Mouse (Mus musculus) intestine, postnatal 0 days (tissue): ENCODE results near the gene Pno1. TPM values are rescaled to one million over a fixed set of nuclear protein-coding genes. Genes with fewer than 3 reads are reported as not detected.

Experiments
- ATAC-seq: fragments of 200-750 bp; cut with Nextera tagmentation; 2 replicates; pipeline ENCODE4 v1.8.0; 2017; ENCODE audit warnings: mild to moderate bottlenecking, moderate TSS enrichment, moderate library complexity
- H3K27ac ChIP-seq: fragments of 300-500 bp; sonication (generic); 2 replicates; pipeline ENCODE4 v1.5.1; 2014; ENCODE audit warnings: mild to moderate bottlenecking, low read depth, low read length, moderate library complexity
- H3K27me3 ChIP-seq: fragments of 300-500 bp; sonication (generic); replicated peaks from 2 replicates; pipeline ENCODE4 v1.6.1; 2014; ENCODE audit warnings: low read length, mixed read lengths; ENCODE audit not compliant: control insufficient read depth, insufficient read depth
- H3K36me3 ChIP-seq: fragments of 300-500 bp; sonication (generic); 2 replicates; pipeline ENCODE4 v1.6.1; 2014; ENCODE audit warnings: mild to moderate bottlenecking, moderate library complexity; ENCODE audit not compliant: control insufficient read depth, insufficient read depth
- H3K4me1 ChIP-seq: fragments of 300-500 bp; sonication (generic); replicated peaks from 2 replicates; pipeline ENCODE4 v1.6.1; 2014; ENCODE audit warnings: antibody characterized with exemption, low read length, mixed read lengths; ENCODE audit not compliant: control insufficient read depth, insufficient read depth
- H3K4me2 ChIP-seq: fragments of 300-500 bp; sonication (generic); replicated peaks from 2 replicates; pipeline ENCODE4 v1.6.1; 2014; ENCODE audit warnings: low read depth, mild to moderate bottlenecking, moderate library complexity
- H3K4me3 ChIP-seq: fragments of 300-500 bp; sonication (generic); 2 replicates; pipeline ENCODE4 v1.5.1; 2014; ENCODE audit warnings: low read depth, low read length
- H3K9ac ChIP-seq: fragments of 300-500 bp; sonication (generic); 2 replicates; pipeline ENCODE4 v1.6.1; 2014; ENCODE audit warnings: mild to moderate bottlenecking, low read depth, low read length
- H3K9me3 ChIP-seq: fragments of 300-500 bp; sonication (generic); 2 replicates; pipeline ENCODE4 v1.6.1; 2016; ENCODE audit warnings: mixed run types; ENCODE audit not compliant: control insufficient read depth
- CTCF ChIP-seq: sonication (generic); IDR thresholded peaks from 2 replicates; pipeline ENCODE4 v1.5.1; 2016; ENCODE audit warnings: low read depth, mild to moderate bottlenecking, control low read depth, antibody characterized with exemption, moderate library complexity
- WGBS: fragments of 180-500 bp; shearing (Covaris S2); extraction: QIAGEN DNeasy Blood & Tissue Kit; methylation state at CpG from one replicate; pipeline ENCODE4 v1.1.7; 2014; 5-methylcytosine and 5-hydroxymethylcytosine counted together
- polyA plus RNA-seq: library from polyadenylated mRNA; unstranded; fragments of >200 nt; fragmentation: Nextera tagmentation; extraction: Ambion mirVana; gene quantifications from 2 replicates; pipeline ENCODE4 v1.2.1, GENCODE M21; 2015

Pno1 gene
- polyA plus RNA-seq, 1 experiment from 2014 or later, result 54.1 TPM

DNA sequence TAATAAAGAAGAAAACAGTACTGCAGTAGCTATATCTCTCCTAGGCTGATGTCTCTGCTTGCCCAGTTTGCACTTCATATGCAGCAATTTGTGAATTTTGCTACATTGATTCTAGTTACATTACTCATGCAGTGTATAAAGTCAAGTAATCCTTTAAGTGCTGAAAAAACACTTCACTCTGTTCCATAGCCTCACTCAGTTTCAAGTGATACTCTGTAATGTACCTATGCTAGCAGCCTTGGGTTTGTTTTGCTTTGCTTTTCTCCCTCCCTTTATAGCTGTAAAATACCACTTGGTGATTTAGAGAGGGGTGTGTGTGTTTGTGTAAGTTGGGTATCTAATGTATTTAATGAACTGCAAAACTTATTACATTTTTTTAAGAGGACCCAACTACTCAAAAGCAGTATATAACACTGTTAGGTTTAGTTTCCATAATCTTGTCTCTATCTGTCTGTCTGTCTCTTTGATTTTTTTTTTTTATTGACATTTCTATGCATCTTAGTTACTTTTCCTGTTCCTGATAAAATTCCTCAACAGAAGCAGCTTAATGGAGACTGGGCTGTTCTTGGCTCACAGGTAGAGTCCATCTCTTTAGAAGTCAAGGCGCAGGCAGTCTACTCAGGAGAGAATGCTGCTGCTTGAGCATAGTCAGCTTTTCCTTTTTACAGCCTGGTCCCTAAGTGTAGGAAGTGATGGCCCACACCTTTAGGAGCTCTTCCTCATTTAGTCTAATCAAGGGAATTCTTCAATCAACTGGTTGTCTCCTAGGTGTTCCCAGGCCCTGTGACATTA lies 40.2 kb downstream of the Pno1 start:
- Histone ChIP-seq H3K4me3 (no peak overlapping the region), H3K36me3 (0 out of 2 replicates have a peak, but pooled peaks cover 3% of the 10 kb centered on the region), H3K9me3 (no peaks in the 10 kb centered on the region), H3K27me3 (no peaks in the 10 kb centered on the region), H3K27ac (no peak overlapping the region), H3K9ac (no peak overlapping the region), H3K4me2 (no peak overlapping the region), H3K4me1 (peaks cover 16% of the 10 kb centered on the region)
- no peak for ATAC-seq
- WGBS, result 91% methylated on average over 1 of the region's 1 CpGs
- no peak for TF ChIP-seq CTCF

DNA sequence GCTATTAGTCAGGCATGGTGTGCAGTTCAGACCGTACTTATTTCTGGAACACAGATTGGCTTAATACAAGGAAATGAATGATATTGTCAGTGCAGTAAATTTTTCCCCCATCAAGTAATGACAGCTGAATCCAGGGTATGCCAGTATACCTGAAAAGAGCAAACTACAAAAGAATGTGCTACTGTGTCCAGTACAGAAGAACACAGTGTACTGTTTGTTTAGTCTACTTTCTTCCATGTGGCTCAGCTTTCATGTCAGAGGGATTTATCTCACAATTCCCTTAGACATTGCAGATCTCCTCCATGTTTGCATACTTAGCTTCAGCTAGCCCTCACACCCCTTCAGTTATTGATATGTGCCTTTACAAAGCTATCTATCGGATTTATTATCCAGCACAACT lies 42.1 kb downstream of the Pno1 start:
- H3K27ac ChIP-seq, result no peak overlapping the region
- WGBS, result 31% methylated on average over 2 of the region's 2 CpGs
- no peak overlapping the region for H3K4me3 ChIP-seq
- TF ChIP-seq CTCF, result no peak
- no peak overlapping the region for H3K4me2 ChIP-seq
- peaks cover 16% of the 10 kb centered on the region for H3K4me1 ChIP-seq
- H3K36me3 ChIP-seq, result 0 out of 2 replicates have a peak, but pooled peaks cover 3% of the 10 kb centered on the region
- no peaks in the 10 kb centered on the region for H3K9me3 ChIP-seq
- no peak overlapping the region for H3K9ac ChIP-seq
- ATAC-seq, result 0 out of 2 replicates have a peak, but pooled peaks have one; percentile 38
- no peaks in the 10 kb centered on the region for H3K27me3 ChIP-seq

- Histone ChIP-seq H3K9me3 (no peaks in the 10 kb centered on the region), H3K9ac (no peak overlapping the region), H3K36me3 (no peaks in the 10 kb centered on the region), H3K4me3 (no peak overlapping the region), H3K4me2 (no peak overlapping the region), H3K27ac (no peak overlapping the region), H3K4me1 (peaks cover 22% of the 10 kb centered on the region), H3K27me3 (no peaks in the 10 kb centered on the region)
- 88% methylated on average over 7 of the region's 7 CpGs for WGBS
- no peak for TF ChIP-seq CTCF
- no peak for ATAC-seq
Observed at GRCm38 (mm10) chr11:17166627-17167026, 44.7 kb downstream of the Pno1 start.

DNA sequence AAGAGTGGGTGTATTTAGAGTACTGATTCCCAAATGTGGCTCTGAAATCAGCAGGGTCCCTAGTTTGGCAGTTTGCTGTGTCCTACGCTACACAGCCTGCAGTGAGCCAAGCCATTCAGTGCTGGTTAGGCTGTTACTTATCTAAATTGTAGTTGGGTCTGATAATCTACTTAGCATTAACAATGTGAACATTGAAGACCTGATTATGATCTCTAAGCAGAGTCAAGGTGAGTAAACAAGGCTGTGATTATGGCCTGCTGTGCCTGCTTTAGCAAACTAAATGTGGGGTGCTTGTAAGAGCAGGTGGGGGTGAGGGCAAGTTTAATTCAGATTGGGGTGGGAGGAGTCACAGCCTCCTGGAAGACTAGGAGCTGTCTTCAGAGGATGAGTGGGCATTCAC lies 47.4 kb downstream of the Pno1 start:
- Histone ChIP-seq H3K27ac (peak overlapping the region; percentile 41; the same call in 1 of the 2 replicates), H3K36me3 (no peaks in the 10 kb centered on the region), H3K9me3 (no peaks in the 10 kb centered on the region), H3K4me2 (peak overlapping the region; percentile 39), H3K4me3 (no peak overlapping the region), H3K27me3 (no peaks in the 10 kb centered on the region), H3K4me1 (peaks cover 12% of the 10 kb centered on the region; the same call in 1 of the 2 replicates), H3K9ac (no peak overlapping the region)
- 44% methylated on average over 1 of the region's 1 CpGs for WGBS
- ATAC-seq, result no peak
- TF ChIP-seq CTCF, result no peak

DNA sequence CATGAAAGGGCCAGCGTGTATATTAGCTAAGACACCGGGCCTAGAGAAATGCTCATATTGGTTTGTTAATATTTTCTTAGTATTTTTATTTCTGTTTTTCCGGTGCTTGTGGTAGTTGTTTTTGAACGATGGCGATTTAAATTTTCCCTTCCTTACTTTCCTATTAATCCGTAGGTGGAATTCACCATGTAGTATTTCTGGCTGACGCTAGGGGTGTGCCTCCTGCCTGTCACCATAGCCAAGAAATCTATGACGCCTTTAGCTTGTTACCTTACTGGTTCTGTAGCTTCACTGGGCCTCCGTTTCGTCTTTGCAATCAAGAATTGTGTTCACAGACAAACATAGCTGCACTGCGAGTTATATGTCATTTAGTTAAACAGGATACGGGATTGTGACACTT lies 51.1 kb downstream of the Pno1 start:
- Histone ChIP-seq H3K27ac (peak overlapping the region; percentile 97), H3K36me3 (no peaks in the 10 kb centered on the region), H3K4me3 (peak overlapping the region; percentile 99), H3K9ac (peak overlapping the region; percentile 99), H3K9me3 (no peaks in the 10 kb centered on the region), H3K4me1 (0 out of 2 replicates have a peak, but pooled peaks cover 6% of the 10 kb centered on the region), H3K27me3 (no peaks in the 10 kb centered on the region), H3K4me2 (peak overlapping the region; percentile 77)
- peak; percentile 29; the same call in 1 of the 2 replicates for ATAC-seq
- peak; percentile 81 for TF ChIP-seq CTCF
- WGBS, result under 1% methylated on average over 12 of the region's 12 CpGs

DNA sequence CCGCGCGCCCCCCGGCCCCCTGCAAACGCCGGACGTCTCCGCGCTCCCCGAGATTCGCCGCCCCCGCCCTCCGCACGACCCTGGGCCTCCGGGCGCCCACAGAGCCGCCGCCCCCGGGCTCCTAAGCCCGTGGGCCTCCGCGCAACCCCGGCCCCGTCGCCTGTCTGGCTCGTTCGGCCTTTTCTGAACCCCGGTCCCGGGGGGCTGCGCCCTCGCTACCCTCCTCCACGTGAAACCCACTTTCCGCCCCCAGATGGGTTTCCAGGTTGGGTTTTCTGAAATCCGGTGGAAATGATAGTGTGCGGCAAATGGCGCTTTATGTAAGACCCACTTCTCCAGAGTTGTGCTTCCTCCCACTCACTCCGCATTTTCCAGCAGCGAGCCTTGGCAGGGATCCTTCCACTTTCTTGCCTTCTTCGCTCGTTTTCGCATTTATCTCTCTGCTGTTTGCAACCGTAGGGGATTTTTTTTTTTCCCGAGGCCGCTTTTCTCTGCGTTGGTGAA lies 51.6 kb downstream of the Pno1 start:
- H3K4me3 ChIP-seq, result peak overlapping the region; percentile 99
- no peaks in the 10 kb centered on the region for H3K9me3 ChIP-seq
- H3K27ac ChIP-seq, result peak overlapping the region; percentile 97
- peak; percentile 17; the same call in 1 of the 2 replicates for ATAC-seq
- no peak for TF ChIP-seq CTCF
- 0 out of 2 replicates have a peak, but pooled peaks cover 6% of the 10 kb centered on the region for H3K4me1 ChIP-seq
- H3K9ac ChIP-seq, result peak overlapping the region; percentile 99
- no peaks in the 10 kb centered on the region for H3K27me3 ChIP-seq
- no peaks in the 10 kb centered on the region for H3K36me3 ChIP-seq
- WGBS, result 2% methylated on average over 37 of the region's 46 CpGs
- peak overlapping the region; percentile 77 for H3K4me2 ChIP-seq
